Mouse (Mus musculus) hindbrain, embryonic 13.5 days (tissue): ENCODE measurements around the gene Pln. TPM values are rescaled to one million over a fixed set of nuclear protein-coding genes. Genes with fewer than 3 reads are reported as not detected.

ENCODE experiments used
- ATAC-seq: fragments of 200-750 bp; cut with Nextera tagmentation; 2 replicates; pipeline ENCODE4 v1.8.0; 2017; ENCODE audit warnings: moderate TSS enrichment; ENCODE audit not compliant: low FRiP score
- H3K27ac ChIP-seq: fragments of 300-500 bp; sonication (generic); 2 replicates; pipeline ENCODE4 v1.5.1; 2015; ENCODE audit warnings: inconsistent platforms, mild to moderate bottlenecking, moderate library complexity
- H3K27me3 ChIP-seq: fragments of 300-500 bp; sonication (generic); 2 replicates; pipeline ENCODE4 v1.6.1; 2015; ENCODE audit warnings: mild to moderate bottlenecking, inconsistent platforms
- H3K36me3 ChIP-seq: fragments of 300-500 bp; sonication (generic); 2 replicates; pipeline ENCODE4 v1.6.1; 2015; ENCODE audit warnings: mild to moderate bottlenecking, inconsistent platforms
- H3K4me1 ChIP-seq: fragments of 300-500 bp; sonication (generic); replicated peaks from 2 replicates; pipeline ENCODE4 v1.6.1; 2015; ENCODE audit warnings: inconsistent platforms
- H3K4me2 ChIP-seq: fragments of 300-500 bp; sonication (generic); 2 replicates; pipeline ENCODE4 v1.6.1; 2015; ENCODE audit warnings: inconsistent platforms, mild to moderate bottlenecking, moderate library complexity
- H3K4me3 ChIP-seq: fragments of 300-500 bp; sonication (generic); 2 replicates; pipeline ENCODE4 v1.5.1; 2015; ENCODE audit warnings: mild to moderate bottlenecking, inconsistent platforms
- H3K9ac ChIP-seq: fragments of 300-500 bp; sonication (generic); 2 replicates; pipeline ENCODE4 v1.6.1; 2015; ENCODE audit warnings: mild to moderate bottlenecking, inconsistent platforms
- H3K9me3 ChIP-seq: fragments of 300-500 bp; sonication (generic); 2 replicates; pipeline ENCODE4 v1.6.1; 2016; ENCODE audit warnings: inconsistent platforms
- WGBS: fragments of 180-500 bp; shearing (Covaris S2); methylation state at CpG from one replicate; pipeline ENCODE4 v1.1.7; 2015; 5-methylcytosine and 5-hydroxymethylcytosine counted together
- polyA plus RNA-seq: library from polyadenylated mRNA; unstranded; fragments of >200 nt; fragmentation: Nextera tagmentation; extraction: Ambion mirVana; gene quantifications from 2 replicates; pipeline ENCODE4 v1.2.1, GENCODE M21; 2015

The Pln gene
- 1.5 and 1.8 TPM in 2 replicates for polyA plus RNA-seq

DNA sequence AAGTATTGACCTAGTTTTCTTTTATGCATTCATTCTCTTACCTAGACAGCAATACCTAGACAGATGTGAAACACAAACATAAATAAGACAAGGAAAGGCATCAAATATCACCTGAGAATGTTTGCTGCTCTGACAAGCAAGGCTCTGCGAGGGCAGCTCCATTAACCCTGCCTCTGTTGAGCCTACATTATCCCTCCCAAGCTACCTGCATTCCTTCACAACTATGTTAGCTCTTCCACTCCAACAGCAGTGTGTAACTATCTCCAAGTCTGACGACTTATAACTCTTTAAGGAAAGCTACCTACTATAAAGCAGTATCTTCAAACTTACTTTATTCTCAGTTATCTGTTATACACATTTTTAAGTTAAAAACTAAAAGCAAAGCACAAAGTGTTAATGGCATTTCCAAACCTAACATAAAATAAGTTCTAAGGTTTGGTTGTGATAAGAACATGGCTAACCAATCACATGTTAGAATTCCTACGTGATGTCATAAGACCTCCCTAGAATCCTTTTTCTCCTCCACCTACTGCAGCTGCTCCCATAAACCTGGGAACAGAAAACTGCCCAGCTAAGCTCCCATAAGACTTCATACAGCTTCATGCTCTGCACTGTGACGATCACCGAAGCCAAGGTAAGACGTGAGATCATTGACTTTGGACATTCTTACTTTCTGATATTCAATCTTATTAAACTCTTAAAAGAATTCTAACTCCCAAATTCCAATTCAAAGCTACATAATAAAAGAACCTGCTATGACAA lies at the start of gene Pln:
Gene Pln (plus strand): TSS at position 506 of the 762 bp plus-strand sequence.
- Histone ChIP-seq H3K4me1 (no peaks in the 10 kb centered on the region), H3K4me3 (no peak within 1 kb of the TSS), H3K9me3 (no peaks in the 10 kb centered on the region), H3K27me3 (no peaks in the 10 kb centered on the region), H3K27ac (no peak within 1 kb of the TSS), H3K4me2 (no peak within 1 kb of the TSS), H3K36me3 (no peaks in the 10 kb centered on the region), H3K9ac (no peak within 1 kb of the TSS)
- 82% methylated on average over 6 of the region's 6 CpGs for WGBS
- ATAC-seq: no peak

DNA sequence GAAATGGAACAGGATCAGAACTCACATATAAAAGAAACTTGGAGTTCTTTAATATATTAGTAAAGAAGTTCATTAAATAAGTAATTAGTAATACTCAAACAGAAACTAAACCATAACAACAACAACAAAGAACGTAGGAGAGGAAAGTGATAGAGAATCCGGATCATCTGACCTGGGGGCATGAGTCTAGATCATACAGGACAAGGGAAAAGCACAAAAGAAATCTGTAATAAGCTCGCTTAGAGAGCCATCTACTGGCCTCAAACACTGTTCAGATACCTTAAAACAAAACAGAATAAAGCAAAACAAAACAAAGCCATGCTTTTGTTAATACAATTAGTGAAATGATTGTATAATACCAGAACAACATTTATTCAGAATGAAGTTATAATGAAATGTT lies 31.6 kb upstream of the Pln start:
- Histone ChIP-seq H3K4me2 (no peak overlapping the region), H3K9ac (no peak overlapping the region), H3K9me3 (no peaks in the 10 kb centered on the region), H3K4me1 (no peaks in the 10 kb centered on the region), H3K4me3 (no peak overlapping the region), H3K27ac (no peak overlapping the region), H3K27me3 (no peaks in the 10 kb centered on the region), H3K36me3 (no peaks in the 10 kb centered on the region)
- 0 out of 2 replicates have a peak, but pooled peaks have one; percentile 74 for ATAC-seq
- WGBS: 27% methylated on average over 3 of the region's 3 CpGs

- Histone ChIP-seq H3K36me3 (no peaks in the 10 kb centered on the region), H3K4me2 (no peak overlapping the region), H3K4me3 (no peak overlapping the region), H3K4me1 (no peaks in the 10 kb centered on the region), H3K27me3 (no peaks in the 10 kb centered on the region), H3K9ac (no peak overlapping the region), H3K27ac (no peak overlapping the region), H3K9me3 (no peaks in the 10 kb centered on the region)
- ATAC-seq: no peak
- WGBS: 90% methylated on average over 3 of the region's 3 CpGs
These were observed 30.8 kb upstream of the Pln start for GRCm38 (mm10) chr10:53306674-53307073.

GRCm38 (mm10) chr10:53323367-53323766 lies 14.1 kb upstream of the Pln start:
- Histone ChIP-seq H3K9ac (no peak overlapping the region), H3K36me3 (no peaks in the 10 kb centered on the region), H3K4me1 (no peaks in the 10 kb centered on the region), H3K27ac (no peak overlapping the region), H3K9me3 (no peaks in the 10 kb centered on the region), H3K27me3 (no peaks in the 10 kb centered on the region), H3K4me3 (no peak overlapping the region), H3K4me2 (no peak overlapping the region)
- ATAC-seq: no peak

DNA sequence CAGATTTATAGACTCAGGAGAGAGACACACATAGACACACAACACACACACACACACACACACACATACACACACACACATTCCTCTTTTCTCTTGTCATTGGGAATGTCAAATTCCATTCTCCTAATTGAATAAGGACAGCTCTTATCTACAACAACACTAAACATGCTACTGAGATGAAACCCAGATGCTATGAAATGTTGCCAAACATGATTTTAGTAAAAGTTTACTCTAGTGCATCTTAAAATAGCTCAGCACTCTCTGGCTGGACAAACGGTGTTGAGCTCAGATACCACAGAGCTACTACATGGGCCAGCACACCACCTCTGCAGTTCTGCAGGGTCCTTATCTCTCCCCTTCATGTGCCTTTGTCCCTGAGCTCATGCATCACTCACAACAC lies 12.8 kb upstream of the Pln start:
- Histone ChIP-seq H3K27ac (no peak overlapping the region), H3K27me3 (no peaks in the 10 kb centered on the region), H3K9ac (no peak overlapping the region), H3K9me3 (no peaks in the 10 kb centered on the region), H3K4me1 (no peaks in the 10 kb centered on the region), H3K4me2 (no peak overlapping the region), H3K36me3 (no peaks in the 10 kb centered on the region), H3K4me3 (no peak overlapping the region)
- 73% methylated on average over 1 of the region's 1 CpGs for WGBS
- no peak for ATAC-seq

DNA sequence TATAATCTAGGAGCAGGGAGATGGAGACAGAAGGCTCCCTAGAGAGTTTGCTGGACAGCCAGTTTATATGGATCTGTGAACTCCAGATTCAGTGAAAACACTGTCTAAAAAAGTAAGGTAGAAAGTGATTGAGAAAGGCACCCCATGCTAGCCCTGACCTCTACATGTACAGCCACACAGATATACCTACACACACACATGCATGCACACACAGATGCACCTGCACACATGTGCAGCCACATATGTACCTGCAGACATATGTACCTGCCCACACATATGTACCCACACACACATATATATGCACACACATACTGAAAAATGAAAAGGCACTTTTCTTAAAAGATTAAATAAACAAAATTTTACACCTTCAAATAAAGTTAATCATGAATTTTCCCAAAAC lies 11.1 kb upstream of the Pln start:
- H3K9ac ChIP-seq: no peak overlapping the region
- H3K9me3 ChIP-seq: no peaks in the 10 kb centered on the region
- H3K4me2 ChIP-seq: no peak overlapping the region
- H3K27ac ChIP-seq: no peak overlapping the region
- no peak for ATAC-seq
- no peaks in the 10 kb centered on the region for H3K4me1 ChIP-seq
- H3K36me3 ChIP-seq: no peaks in the 10 kb centered on the region
- H3K4me3 ChIP-seq: no peak overlapping the region
- no peaks in the 10 kb centered on the region for H3K27me3 ChIP-seq

DNA sequence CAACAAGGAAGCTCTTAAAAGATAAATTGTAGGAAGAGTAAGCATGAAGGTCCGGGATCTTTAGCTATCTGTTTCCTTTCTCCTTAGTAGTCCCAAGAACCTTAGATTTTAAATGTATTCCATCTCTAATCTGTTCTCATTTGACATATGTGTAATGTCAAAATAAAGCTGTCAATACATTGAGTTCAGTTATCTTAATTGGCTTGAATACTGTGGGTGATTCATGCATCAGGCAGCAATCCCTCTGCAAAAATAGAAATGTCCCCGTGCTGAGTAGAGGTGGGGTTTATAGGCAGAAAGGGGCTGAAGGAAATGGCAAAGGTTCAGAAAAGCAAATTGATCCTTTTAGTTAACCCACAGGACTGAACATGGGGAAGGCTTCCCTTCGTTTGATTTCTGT lies 8.2 kb upstream of the Pln start:
- Histone ChIP-seq H3K27me3 (no peaks in the 10 kb centered on the region), H3K9ac (no peak overlapping the region), H3K4me1 (no peaks in the 10 kb centered on the region), H3K27ac (no peak overlapping the region), H3K4me2 (no peak overlapping the region), H3K9me3 (no peaks in the 10 kb centered on the region), H3K4me3 (no peak overlapping the region), H3K36me3 (no peaks in the 10 kb centered on the region)
- ATAC-seq: no peak
- WGBS: 86% methylated on average over 3 of the region's 3 CpGs

DNA sequence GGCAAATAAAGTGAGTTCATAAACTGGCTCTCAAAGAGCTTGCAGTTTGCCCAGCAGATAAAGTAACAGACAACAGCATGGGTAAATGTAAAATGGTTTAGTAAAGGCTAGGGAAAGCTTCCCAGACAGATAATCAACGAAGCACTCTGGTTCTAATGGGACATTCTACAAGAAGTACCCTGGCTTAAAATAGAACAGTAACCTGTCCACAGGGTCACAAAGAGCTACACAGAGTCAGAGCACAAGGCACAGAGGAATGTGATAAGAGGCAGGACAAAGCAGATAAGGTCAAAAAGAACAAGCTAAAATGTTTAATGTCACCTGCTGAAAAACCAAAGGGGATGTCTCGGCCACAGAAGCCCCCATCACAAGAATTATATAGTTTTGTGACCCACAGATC lies 4.7 kb upstream of the Pln start:
- Histone ChIP-seq H3K27ac (no peak overlapping the region), H3K9me3 (no peaks in the 10 kb centered on the region), H3K27me3 (no peaks in the 10 kb centered on the region), H3K9ac (no peak overlapping the region), H3K4me3 (no peak overlapping the region), H3K4me2 (no peak overlapping the region), H3K4me1 (no peaks in the 10 kb centered on the region), H3K36me3 (no peaks in the 10 kb centered on the region)
- ATAC-seq: no peak
- 89% methylated on average over 2 of the region's 2 CpGs for WGBS

DNA sequence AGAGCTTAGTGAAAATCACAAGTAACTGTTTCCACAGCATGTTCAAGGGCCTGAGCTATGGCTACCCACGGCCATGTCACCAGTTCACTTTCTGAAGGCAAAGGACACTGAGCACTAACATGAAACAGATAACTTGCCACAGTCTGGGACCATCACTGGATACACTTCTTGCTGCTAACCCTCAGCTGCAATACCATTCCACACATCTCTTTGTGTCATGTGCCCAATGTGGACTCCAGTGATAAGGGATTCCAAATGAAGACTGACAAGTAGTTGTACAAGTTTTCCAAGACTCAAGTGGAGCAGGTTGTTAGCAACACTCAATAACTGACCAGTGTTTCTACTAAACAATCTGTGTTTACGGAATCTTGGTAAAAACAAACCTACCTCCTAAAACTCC lies 2.2 kb upstream of the Pln start:
- H3K36me3 ChIP-seq: no peaks in the 10 kb centered on the region
- H3K27me3 ChIP-seq: no peaks in the 10 kb centered on the region
- H3K9ac ChIP-seq: no peak overlapping the region
- no peak overlapping the region for H3K27ac ChIP-seq
- H3K9me3 ChIP-seq: no peaks in the 10 kb centered on the region
- H3K4me2 ChIP-seq: no peak overlapping the region
- no peak for ATAC-seq
- no peak overlapping the region for H3K4me3 ChIP-seq
- WGBS: 92% methylated on average over 2 of the region's 2 CpGs
- H3K4me1 ChIP-seq: no peaks in the 10 kb centered on the region

- 92% methylated on average over 3 of the region's 3 CpGs for WGBS
- Histone ChIP-seq H3K9me3 (no peaks in the 10 kb centered on the region), H3K36me3 (no peaks in the 10 kb centered on the region), H3K27ac (no peak overlapping the region), H3K4me2 (no peak overlapping the region), H3K4me1 (no peaks in the 10 kb centered on the region), H3K4me3 (no peak overlapping the region), H3K9ac (no peak overlapping the region), H3K27me3 (no peaks in the 10 kb centered on the region)
- ATAC-seq: no peak
These were observed 1.5 kb upstream of the Pln start for GRCm38 (mm10) chr10:53335974-53336373.

DNA sequence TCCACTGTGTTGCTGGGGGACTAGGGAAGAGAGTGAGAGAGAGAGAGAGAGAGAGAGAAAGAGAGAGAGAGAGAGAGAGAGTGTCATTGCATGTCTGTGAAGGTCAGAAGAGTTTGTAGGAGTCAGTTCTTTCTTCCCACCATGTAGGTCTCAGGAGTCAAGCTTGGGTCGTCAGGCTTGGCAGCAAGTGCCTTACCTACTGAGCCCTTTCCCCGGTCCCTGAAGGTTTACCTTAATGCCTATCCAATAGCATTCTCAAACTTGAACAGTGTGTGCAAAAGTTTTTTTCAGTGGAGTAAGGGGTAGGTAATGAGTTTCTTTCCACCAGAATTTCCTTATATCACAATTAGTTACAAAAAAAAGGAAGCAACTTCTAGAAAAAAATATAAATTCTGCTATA lies 1.6 kb downstream of the Pln start:
- WGBS: 74% methylated on average over 2 of the region's 2 CpGs
- H3K4me1 ChIP-seq: peaks cover 4% of the 10 kb centered on the region; the same call in 1 of the 2 replicates
- no peak overlapping the region for H3K4me2 ChIP-seq
- H3K27ac ChIP-seq: no peak overlapping the region
- no peak overlapping the region for H3K9ac ChIP-seq
- no peak for ATAC-seq
- H3K4me3 ChIP-seq: no peak overlapping the region
- H3K27me3 ChIP-seq: no peaks in the 10 kb centered on the region
- H3K9me3 ChIP-seq: no peaks in the 10 kb centered on the region
- H3K36me3 ChIP-seq: no peaks in the 10 kb centered on the region

DNA sequence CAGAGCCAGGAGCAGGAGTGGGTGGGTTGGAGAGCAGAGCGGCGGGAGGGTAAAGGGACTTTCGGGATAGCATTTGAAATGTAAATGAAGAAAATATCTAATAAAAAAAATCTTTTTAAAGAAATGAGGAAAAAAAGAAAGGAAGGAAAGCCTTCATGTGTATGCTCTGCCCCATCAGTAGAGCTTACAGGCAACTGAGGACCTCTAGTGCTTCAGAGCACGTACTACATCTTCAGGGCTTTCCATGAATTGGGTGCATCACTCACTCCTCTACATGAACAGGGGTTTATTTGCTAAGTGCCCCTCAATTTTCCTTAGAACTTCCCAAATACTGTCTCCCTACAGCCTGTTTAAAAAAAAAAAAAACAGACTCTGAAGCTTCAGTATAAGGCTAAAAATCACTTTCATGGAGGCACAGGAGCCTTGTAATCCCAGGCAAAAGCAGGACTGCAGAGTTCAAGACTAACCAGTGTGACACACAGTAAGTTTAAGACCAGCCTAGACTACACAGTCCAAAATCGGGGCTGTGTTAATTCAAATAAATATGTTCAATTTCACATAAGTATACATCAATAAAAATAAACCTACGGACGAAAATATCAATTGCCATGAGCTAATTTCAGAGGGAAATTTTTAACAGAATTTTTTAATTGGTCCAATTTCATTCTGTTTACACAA lies 4.0 kb downstream of the Pln start:
- no peaks in the 10 kb centered on the region for H3K9me3 ChIP-seq
- 76% methylated on average over 7 of the region's 7 CpGs for WGBS

DNA sequence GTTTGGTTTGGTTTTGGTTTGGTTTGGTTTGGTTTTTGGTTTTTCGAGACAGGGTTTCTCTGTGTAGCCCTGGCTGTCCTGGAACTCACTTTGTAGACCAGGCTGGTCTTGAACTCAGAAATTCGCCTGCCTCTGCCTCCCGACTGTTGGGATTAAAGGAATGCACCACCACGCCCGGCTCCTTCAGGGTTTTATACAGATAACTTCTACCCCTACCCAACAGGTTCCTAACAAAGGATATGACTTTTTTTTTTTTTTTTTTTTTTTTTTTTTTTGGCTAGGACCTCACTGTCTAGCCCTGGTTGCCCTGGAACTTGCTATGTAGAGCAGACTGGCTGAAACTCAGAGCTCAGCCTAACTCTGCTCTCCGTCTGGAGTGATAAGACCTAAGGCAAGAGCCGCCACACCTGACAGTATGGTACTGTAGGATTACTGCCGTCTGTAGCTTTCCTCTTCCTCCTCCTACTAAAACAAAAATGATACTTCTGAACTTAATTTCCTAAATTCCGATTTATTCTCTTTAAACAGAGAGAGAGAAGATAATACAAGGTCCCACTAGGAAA lies 4.8 kb downstream of the Pln start:
- H3K4me2 ChIP-seq: no peak overlapping the region
- 93% methylated on average over 9 of the region's 9 CpGs for WGBS
- no peak for ATAC-seq
- no peak overlapping the region for H3K9ac ChIP-seq
- peaks cover 4% of the 10 kb centered on the region for H3K4me1 ChIP-seq
- no peaks in the 10 kb centered on the region for H3K36me3 ChIP-seq
- no peaks in the 10 kb centered on the region for H3K27me3 ChIP-seq
- H3K9me3 ChIP-seq: no peaks in the 10 kb centered on the region
- H3K27ac ChIP-seq: no peak overlapping the region
- H3K4me3 ChIP-seq: no peak overlapping the region

More for the DNA sequence above, 4.0 kb downstream of the Pln start:
- no peak overlapping the region for H3K4me2 ChIP-seq
- no peak overlapping the region for H3K27ac ChIP-seq
- peaks cover 4% of the 10 kb centered on the region; the same call in 1 of the 2 replicates for H3K4me1 ChIP-seq
- H3K4me3 ChIP-seq: no peak overlapping the region
- no peak overlapping the region for H3K9ac ChIP-seq
- ATAC-seq: peak; percentile 54; the same call in 1 of the 2 replicates
- no peaks in the 10 kb centered on the region for H3K27me3 ChIP-seq
- H3K36me3 ChIP-seq: no peaks in the 10 kb centered on the region
